Mouse (Mus musculus) liver, embryonic 15.5 days (tissue): Measurements from ENCODE around the gene Pacrg. TPM values are rescaled to one million over a fixed set of nuclear protein-coding genes. Genes with fewer than 3 reads are reported as not detected.

Source experiments
- ATAC-seq: fragments of 200-750 bp; cut with Nextera tagmentation; 2 replicates; pipeline ENCODE4 v1.8.0; 2017; ENCODE audit warnings: moderate number of reproducible peaks, mild to moderate bottlenecking, moderate library complexity; ENCODE audit not compliant: insufficient read depth
- H3K27ac ChIP-seq: fragments of 300-500 bp; sonication (generic); replicated peaks from 2 replicates; pipeline ENCODE4 v1.5.1; 2015; ENCODE audit warnings: mild to moderate bottlenecking, inconsistent platforms
- H3K27me3 ChIP-seq: fragments of 300-500 bp; sonication (generic); 2 replicates; pipeline ENCODE4 v1.6.1; 2015; ENCODE audit warnings: mild to moderate bottlenecking, inconsistent platforms
- H3K36me3 ChIP-seq: fragments of 300-500 bp; sonication (generic); replicated peaks from 2 replicates; pipeline ENCODE4 v1.6.1; 2015; ENCODE audit warnings: moderate library complexity, mild to moderate bottlenecking, inconsistent platforms
- H3K4me1 ChIP-seq: fragments of 300-500 bp; sonication (generic); replicated peaks from 2 replicates; pipeline ENCODE4 v1.6.1; 2015; ENCODE audit warnings: inconsistent platforms
- H3K4me2 ChIP-seq: fragments of 300-500 bp; sonication (generic); 2 replicates; pipeline ENCODE4 v1.6.1; 2015; ENCODE audit warnings: moderate library complexity, mild to moderate bottlenecking, inconsistent platforms
- H3K4me3 ChIP-seq: fragments of 300-500 bp; sonication (generic); replicated peaks from 2 replicates; pipeline ENCODE4 v1.5.1; 2015; ENCODE audit warnings: mild to moderate bottlenecking, inconsistent platforms
- H3K9ac ChIP-seq: fragments of 300-500 bp; sonication (generic); 2 replicates; pipeline ENCODE4 v1.6.1; 2015; ENCODE audit warnings: moderate library complexity, mild to moderate bottlenecking, inconsistent platforms
- H3K9me3 ChIP-seq: fragments of 300-500 bp; sonication (generic); replicated peaks from 2 replicates; pipeline ENCODE4 v1.6.1; 2016; ENCODE audit warnings: inconsistent platforms
- WGBS: fragments of 180-500 bp; shearing (Covaris S2); methylation state at CpG from one replicate; pipeline ENCODE4 v1.1.7; 2015; ENCODE audit warnings: mixed read lengths; ENCODE audit not compliant: insufficient replicate concordance; 5-methylcytosine and 5-hydroxymethylcytosine counted together
- polyA plus RNA-seq: library from polyadenylated mRNA; unstranded; fragments of >200 nt; fragmentation: Nextera tagmentation; extraction: Ambion mirVana; gene quantifications from 2 replicates; pipeline ENCODE4 v1.2.1, GENCODE M21; 2015

Gene Pacrg
- polyA plus RNA-seq, 1 experiment from 2014 or later, result not detected

DNA sequence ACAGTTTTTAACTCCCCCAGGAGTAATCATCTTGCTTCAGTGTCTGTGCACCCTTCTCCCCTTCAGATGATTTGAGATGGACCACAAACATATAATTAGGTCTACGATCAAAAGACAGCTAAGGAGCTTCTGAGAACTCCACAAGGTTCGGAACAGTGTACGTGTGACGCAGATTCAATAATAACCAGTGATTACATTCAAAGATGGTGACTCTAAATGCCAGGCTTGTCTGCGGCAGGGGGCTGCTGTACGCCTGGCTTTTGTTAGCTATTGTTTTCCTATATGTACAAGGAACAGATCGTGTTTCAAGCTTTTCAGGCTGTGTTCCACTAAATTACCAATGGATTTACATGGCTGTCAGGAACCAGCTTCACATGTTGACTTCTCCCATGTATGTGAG lies 264.8 kb downstream of the Pacrg start:
- H3K36me3 ChIP-seq, result no peaks in the 10 kb centered on the region
- H3K4me1 ChIP-seq, result no peaks in the 10 kb centered on the region
- H3K4me3 ChIP-seq, result no peak overlapping the region
- WGBS, result 73% methylated on average over 7 of the region's 7 CpGs
- H3K27ac ChIP-seq, result no peak overlapping the region
- H3K9ac ChIP-seq, result no peak overlapping the region
- no peaks in the 10 kb centered on the region for H3K27me3 ChIP-seq
- no peaks in the 10 kb centered on the region for H3K9me3 ChIP-seq
- ATAC-seq, result no peak
- no peak overlapping the region for H3K4me2 ChIP-seq

DNA sequence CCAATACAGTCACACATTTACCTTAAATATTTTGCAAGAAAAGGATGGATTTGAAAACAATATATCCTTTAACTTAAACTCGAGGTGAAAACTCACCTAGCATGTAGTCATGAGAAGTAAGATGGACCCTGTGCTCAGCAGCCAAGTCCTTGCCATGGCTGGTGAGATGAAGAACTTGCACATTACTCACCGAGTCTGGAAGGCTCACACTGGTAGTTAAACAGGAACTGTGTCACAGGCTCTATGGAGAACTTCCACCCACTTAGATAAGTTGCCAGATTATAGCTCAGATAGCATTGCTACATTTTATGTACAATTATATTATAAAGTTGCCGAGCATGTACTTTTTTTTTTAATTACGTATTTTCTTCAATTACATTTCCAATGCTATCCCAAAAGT lies 267.7 kb downstream of the Pacrg start:
- no peaks in the 10 kb centered on the region for H3K9me3 ChIP-seq
- H3K4me1 ChIP-seq, result no peaks in the 10 kb centered on the region
- H3K36me3 ChIP-seq, result no peaks in the 10 kb centered on the region
- H3K4me2 ChIP-seq, result no peak overlapping the region
- no peak overlapping the region for H3K9ac ChIP-seq
- H3K27me3 ChIP-seq, result no peaks in the 10 kb centered on the region
- ATAC-seq, result no peak
- no peak overlapping the region for H3K27ac ChIP-seq
- no peak overlapping the region for H3K4me3 ChIP-seq
- WGBS, result 41% methylated on average over 4 of the region's 4 CpGs

DNA sequence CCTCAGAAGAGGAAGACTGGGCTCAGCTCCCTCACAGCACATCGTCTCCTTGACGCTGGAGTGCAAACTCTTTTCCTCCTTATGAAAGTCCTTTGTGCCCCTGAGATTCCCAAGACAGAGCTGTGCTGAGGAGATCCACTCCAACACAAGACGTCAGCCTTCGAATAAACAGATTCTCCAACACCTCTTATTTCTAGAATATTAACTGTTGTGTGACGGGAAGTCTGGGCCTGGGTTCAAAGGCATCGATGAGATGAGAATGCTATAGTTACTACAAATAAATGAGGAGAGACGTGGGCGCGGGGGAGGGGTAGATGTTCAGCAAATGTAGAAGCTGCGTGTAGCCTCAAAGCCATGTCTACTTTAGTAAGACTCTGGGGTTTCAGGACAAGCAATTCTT lies 270.8 kb downstream of the Pacrg start:
- Histone ChIP-seq H3K9me3 (no peaks in the 10 kb centered on the region), H3K4me1 (no peaks in the 10 kb centered on the region), H3K27me3 (no peaks in the 10 kb centered on the region), H3K27ac (no peak overlapping the region), H3K4me3 (no peak overlapping the region), H3K9ac (no peak overlapping the region), H3K36me3 (no peaks in the 10 kb centered on the region), H3K4me2 (no peak overlapping the region)
- 73% methylated on average over 10 of the region's 10 CpGs for WGBS
- no peak for ATAC-seq

DNA sequence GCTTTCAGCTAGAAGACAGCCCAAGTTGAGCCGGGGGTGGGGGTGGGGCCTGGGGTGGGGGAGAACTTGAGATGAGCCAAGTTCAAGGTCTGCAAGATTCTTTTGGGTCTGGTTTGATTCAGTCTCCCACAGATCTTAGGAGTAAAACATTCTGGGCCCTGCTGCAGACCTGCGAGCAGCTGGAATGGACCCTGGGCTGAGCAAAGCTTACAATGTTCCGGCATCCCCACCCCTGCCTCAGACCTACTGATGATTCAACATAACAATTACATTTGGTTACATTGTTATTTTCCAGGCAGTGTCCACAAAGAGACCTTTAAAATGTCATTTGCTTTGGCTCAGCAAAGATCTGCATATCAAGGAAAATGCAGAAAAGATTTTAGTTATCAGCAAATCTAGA lies 272.7 kb downstream of the Pacrg start:
- Histone ChIP-seq H3K4me3 (no peak overlapping the region), H3K9ac (no peak overlapping the region), H3K36me3 (no peaks in the 10 kb centered on the region), H3K9me3 (no peaks in the 10 kb centered on the region), H3K27ac (no peak overlapping the region), H3K27me3 (no peaks in the 10 kb centered on the region), H3K4me2 (no peak overlapping the region), H3K4me1 (no peaks in the 10 kb centered on the region)
- WGBS, result 67% methylated on average over 3 of the region's 3 CpGs
- ATAC-seq, result no peak

DNA sequence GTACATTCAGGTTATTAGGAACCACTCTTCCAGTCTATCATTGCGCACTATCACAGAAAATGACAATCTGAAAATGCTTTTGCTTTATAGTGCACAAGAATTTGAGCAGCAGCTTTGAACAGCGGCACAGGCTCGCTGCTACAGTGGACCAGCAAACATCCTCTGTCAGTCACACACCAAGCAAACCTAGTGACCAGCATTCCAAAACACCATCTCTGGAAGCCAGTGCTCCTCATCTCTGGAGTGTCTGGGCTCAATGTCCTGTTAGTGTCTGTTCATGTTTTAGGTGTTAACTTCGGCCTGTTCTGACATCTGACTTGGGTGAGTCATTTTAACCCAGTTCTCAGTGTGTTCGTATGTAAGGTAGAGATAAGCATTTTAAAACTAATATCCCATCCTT lies 275.9 kb downstream of the Pacrg start:
- ATAC-seq, result no peak
- H3K27ac ChIP-seq, result no peak overlapping the region
- no peaks in the 10 kb centered on the region for H3K4me1 ChIP-seq
- no peaks in the 10 kb centered on the region for H3K36me3 ChIP-seq
- no peak overlapping the region for H3K9ac ChIP-seq
- H3K9me3 ChIP-seq, result no peaks in the 10 kb centered on the region
- no peak overlapping the region for H3K4me3 ChIP-seq
- WGBS, result 66% methylated on average over 5 of the region's 5 CpGs
- H3K4me2 ChIP-seq, result no peak overlapping the region
- no peaks in the 10 kb centered on the region for H3K27me3 ChIP-seq

DNA sequence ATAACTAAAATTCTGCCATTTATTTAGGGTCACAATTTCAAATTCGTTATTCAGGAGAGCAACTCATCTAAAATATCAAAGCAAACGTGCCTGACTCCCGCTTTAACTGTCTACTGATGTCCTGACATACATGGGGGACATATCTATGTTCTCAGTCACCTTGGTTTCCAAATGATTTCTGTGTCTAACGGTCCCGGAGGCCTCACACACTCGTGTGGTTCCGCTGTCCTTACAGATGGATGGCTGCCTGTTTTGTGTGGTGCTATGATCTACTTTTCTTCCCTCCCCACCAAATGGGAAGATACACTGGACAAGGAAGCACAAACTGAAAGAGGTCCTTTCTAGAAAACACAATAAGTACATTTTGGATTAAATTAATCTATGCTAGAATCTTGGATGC lies 277.2 kb downstream of the Pacrg start:
- H3K4me2 ChIP-seq, result no peak overlapping the region
- no peak overlapping the region for H3K4me3 ChIP-seq
- no peaks in the 10 kb centered on the region for H3K4me1 ChIP-seq
- no peaks in the 10 kb centered on the region for H3K27me3 ChIP-seq
- ATAC-seq, result no peak
- H3K36me3 ChIP-seq, result no peaks in the 10 kb centered on the region
- H3K27ac ChIP-seq, result no peak overlapping the region
- no peak overlapping the region for H3K9ac ChIP-seq
- H3K9me3 ChIP-seq, result no peaks in the 10 kb centered on the region
- 69% methylated on average over 7 of the region's 7 CpGs for WGBS

DNA sequence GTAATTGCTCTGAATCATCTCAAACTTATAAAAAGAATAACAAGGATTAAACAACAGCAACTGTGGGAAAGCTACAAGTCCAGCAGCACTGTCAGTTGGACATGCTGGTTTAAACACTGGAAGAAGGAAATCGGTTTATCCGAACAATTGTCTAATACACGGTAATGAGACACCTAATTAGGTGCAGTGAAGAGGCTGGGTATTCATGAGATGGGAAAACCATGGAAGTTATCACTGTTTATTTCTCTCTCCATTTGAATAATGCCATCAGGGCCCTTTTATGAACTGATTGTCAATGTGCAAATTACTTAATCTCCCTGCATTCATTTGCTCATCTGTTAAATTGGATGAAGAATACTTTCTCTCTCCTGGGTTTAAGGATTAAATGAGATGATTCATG lies 280.1 kb downstream of the Pacrg start:
- no peak overlapping the region for H3K27ac ChIP-seq
- H3K36me3 ChIP-seq, result no peaks in the 10 kb centered on the region
- no peak for ATAC-seq
- 0 out of 2 replicates have a peak, but pooled peaks cover 6% of the 10 kb centered on the region for H3K4me1 ChIP-seq
- 70% methylated on average over 3 of the region's 3 CpGs for WGBS
- no peaks in the 10 kb centered on the region for H3K9me3 ChIP-seq
- H3K4me2 ChIP-seq, result no peak overlapping the region
- H3K27me3 ChIP-seq, result no peaks in the 10 kb centered on the region
- H3K9ac ChIP-seq, result no peak overlapping the region
- H3K4me3 ChIP-seq, result no peak overlapping the region

DNA sequence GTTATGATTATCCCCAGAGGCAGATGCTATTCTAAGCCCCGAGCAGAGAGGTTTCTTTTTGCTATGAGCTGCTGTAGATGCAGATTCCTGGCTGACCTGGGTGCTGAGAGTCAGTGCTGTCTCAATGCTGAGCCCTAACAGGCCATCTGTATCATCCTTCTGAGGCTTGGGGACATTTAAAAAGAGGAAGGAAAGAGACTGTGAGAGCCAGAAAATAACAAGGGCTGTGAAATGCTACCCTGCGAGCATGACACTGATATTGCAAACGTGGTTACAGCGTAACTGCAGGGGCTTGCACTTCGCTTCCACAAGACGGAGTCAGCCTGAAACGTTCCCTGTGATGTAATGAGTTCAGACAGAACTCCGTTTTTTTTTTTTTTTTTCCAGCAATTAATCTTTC lies 281.4 kb downstream of the Pacrg start:
- H3K9ac ChIP-seq, result no peak overlapping the region
- no peaks in the 10 kb centered on the region for H3K27me3 ChIP-seq
- 15% methylated on average over 8 of the region's 8 CpGs for WGBS
- H3K9me3 ChIP-seq, result no peaks in the 10 kb centered on the region
- H3K36me3 ChIP-seq, result no peaks in the 10 kb centered on the region
- H3K27ac ChIP-seq, result no peak overlapping the region
- ATAC-seq, result no peak
- H3K4me1 ChIP-seq, result 0 out of 2 replicates have a peak, but pooled peaks cover 6% of the 10 kb centered on the region
- no peak overlapping the region for H3K4me2 ChIP-seq
- no peak overlapping the region for H3K4me3 ChIP-seq

DNA sequence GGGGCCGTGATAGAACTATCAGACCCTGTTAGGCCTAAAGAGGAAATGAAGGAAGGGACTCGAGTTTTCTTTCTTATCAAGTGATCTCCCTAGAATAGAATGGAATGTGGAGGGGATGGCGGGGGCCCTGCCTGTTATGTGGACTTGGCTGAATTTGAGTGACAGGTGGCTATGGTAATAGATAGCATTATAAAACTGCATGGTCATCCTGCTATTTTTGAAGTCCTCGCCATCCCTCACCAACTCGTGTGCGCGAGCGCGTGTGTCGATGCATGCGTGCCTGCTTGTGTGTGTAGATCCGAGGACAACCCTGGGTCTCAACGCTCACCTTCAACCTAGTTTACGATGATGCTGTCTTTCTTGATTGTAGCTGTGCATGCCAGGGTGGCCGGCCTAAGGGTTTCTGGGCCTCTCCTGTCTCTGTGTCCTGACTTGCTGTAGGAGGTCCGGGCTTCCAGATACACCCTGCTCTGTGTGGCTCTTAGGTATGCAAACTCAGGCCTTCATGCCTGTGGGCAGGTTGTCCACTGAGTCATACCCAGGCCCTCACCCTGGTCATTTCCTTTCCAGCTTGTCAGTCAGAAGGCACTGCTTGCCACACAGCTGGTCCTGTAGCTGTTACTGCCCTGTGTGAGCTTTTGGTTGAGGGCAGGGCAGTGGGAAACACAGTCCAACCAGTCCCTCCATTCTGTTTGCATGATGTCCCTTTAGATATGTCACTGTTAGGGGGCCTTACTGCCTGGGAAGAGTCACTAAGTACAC lies 287.6 kb downstream of the Pacrg start:
- H3K9me3 ChIP-seq, result no peaks in the 10 kb centered on the region
- no peak overlapping the region for H3K27ac ChIP-seq
- no peak overlapping the region for H3K4me2 ChIP-seq
- no peak for ATAC-seq
- H3K4me3 ChIP-seq, result no peak overlapping the region
- H3K27me3 ChIP-seq, result no peaks in the 10 kb centered on the region
- WGBS, result 68% methylated on average over 16 of the region's 16 CpGs
- H3K36me3 ChIP-seq, result no peaks in the 10 kb centered on the region
- 0 out of 2 replicates have a peak, but pooled peaks cover 6% of the 10 kb centered on the region for H3K4me1 ChIP-seq
- no peak overlapping the region for H3K9ac ChIP-seq

DNA sequence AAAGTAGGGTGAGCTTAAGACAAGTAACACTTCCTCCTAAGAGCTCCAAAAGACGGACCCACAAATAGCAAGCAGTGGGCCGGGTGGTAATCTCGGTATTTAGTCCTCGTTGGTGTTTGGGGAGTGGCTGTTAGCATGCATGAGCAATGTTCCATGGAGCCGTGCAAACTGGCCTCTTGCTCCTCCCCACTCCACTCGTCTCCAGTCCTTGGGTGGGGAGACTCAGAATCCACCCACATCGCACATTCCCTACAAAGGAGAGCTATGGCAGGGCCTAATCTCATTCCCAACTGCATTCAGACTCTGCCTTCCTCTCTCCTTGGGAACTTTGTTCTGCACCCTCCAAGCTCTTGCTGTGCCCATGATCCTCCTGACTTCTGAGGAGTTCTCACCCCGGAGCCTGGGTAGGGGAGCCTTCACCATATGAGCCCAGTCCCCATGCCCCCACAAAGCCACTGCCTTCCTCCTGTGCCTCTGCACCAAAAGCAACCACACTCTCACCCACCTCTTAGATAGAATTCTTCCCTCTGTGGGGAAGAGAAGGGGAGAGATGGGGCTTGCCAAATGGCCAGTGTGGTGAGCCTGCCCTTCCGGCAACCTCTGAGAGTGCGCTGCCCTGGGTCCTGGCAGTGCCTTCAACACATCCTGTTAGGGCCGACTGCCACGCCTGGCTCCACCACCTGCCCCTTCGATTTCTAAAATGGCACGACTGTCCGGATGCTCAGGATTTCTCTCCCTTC lies 289.2 kb downstream of the Pacrg start:
- no peaks in the 10 kb centered on the region for H3K36me3 ChIP-seq
- H3K4me1 ChIP-seq, result 0 out of 2 replicates have a peak, but pooled peaks cover 4% of the 10 kb centered on the region
- H3K9ac ChIP-seq, result no peak overlapping the region
- WGBS, result 68% methylated on average over 15 of the region's 15 CpGs
- no peak overlapping the region for H3K4me2 ChIP-seq
- no peak overlapping the region for H3K4me3 ChIP-seq
- no peak overlapping the region for H3K27ac ChIP-seq
- ATAC-seq, result no peak
- H3K27me3 ChIP-seq, result no peaks in the 10 kb centered on the region
- no peaks in the 10 kb centered on the region for H3K9me3 ChIP-seq

DNA sequence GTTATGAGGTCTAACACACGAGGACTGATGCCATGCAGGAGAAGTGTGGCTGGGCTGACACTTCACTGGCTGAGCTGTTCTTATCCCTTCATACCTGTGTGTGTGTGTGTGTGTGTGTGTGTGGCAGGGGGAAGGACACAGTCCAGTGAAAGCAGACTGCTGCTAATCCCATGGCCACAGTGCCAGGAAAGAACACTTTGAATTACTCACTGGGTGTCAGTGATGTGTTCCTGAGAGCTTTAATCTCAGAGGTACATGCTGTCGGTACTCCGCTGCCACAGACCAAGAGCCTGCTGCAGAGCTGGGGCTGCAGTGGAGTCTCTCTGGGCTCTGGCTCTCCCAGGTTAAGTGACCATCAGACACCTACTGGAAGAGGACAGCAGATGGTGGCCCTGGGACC lies 290.3 kb downstream of the Pacrg start:
- WGBS, result 59% methylated on average over 3 of the region's 3 CpGs
- Histone ChIP-seq H3K4me3 (no peak overlapping the region), H3K27me3 (no peaks in the 10 kb centered on the region), H3K27ac (no peak overlapping the region), H3K4me1 (no peaks in the 10 kb centered on the region), H3K4me2 (no peak overlapping the region), H3K36me3 (no peaks in the 10 kb centered on the region), H3K9me3 (no peaks in the 10 kb centered on the region), H3K9ac (no peak overlapping the region)
- ATAC-seq, result no peak
